Mouse (Mus musculus): ENCODE data around the gene Rreb1. TPM values are rescaled to one million over a fixed set of nuclear protein-coding genes. Genes with fewer than 3 reads are reported as not detected.

The Rreb1 gene
- polyA plus RNA-seq, 1 experiment from 2014 or later = 4.4 TPM

DNA sequence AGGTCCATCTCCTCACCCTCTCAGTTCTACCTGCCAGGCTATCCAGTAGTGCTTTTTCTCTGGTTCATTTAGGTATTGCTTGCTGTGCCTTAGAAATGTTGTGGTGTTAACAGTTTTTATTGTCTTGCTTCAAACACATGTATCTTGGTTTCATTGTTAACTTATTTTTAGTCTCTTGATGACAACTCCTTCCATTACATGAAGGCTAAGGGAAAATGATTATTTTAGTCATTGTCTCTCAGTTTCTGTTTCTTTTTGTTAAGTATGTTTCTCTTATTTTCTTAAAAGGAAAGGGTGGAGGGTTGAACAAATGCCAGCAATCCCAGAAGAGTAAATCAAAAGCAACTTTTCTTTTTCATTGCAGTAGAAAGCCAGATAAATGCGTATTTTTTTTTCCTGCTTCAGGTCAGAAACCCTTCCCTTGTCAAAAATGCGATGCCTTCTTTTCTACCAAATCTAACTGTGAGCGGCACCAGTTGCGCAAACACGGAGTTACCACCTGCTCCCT, 163.0 kb downstream of the Rreb1 start:
- H3K27ac ChIP-seq (ENCODE audit: low read depth) = peak overlapping the region; percentile 46

DNA sequence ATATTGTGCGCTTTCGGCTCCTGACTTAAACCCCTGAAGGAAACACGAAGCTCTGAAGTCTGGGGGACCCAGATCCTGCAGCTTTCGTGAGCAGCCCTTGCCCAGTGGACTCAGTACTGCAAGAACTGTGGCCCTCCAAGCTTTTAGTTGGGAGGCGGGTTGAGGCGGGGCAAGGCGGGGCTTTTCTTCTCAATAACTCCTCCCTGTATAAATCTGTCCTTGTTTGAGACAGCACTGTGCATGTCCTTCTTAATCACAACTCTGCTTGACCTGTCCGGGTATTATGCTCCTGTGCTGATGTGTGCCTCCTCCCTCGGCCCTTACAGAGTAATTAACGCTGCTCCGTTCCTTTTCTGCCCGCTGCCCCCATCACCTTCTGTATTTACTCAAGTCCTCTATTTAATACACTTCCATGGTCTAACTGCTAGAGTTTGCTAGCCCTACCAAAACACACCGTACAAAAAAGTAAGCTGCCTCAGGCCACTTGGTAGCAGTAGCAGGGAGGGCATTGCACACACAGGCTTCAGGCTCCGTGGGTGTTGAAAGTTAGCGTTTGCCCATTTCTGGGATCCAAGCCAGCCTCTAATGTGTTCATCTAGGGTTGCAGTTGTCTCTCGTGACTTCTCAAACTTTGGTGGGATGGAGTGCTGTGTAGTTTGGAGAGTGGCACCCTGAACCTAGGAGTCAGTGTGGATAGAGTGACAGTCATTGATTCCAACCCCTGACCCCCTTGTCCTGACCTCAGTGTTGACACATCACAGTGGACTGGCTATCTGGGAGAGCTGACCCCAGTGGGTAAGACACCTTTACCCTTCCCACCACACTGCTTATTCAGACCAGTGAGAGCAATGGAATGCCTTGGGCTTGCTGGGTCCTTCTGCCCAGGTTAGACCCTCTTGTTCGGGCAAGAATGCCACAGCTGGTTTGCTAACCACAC, 164.0 kb downstream of the Rreb1 start:
- DNase-seq (peak; percentile 39), ATAC-seq (peak; percentile 74)
- Histone ChIP-seq H3K9ac (replicated peaks) (no peak overlapping the region), H3K4me1 (ENCODE audit: insufficient read depth) (peaks cover 19% of the 10 kb centered on the region), H3K36me3 (replicated peaks; ENCODE audit: insufficient read depth, low read length) (peaks cover 7% of the 10 kb centered on the region), H3K27me3 (ENCODE audit: insufficient read depth, low read length) (no peaks in the 10 kb centered on the region), H3K9me3 (ENCODE audit: low read length) (no peaks in the 10 kb centered on the region), H3K4me3 (ENCODE audit: low read depth, low read length) (no peak overlapping the region), H3K4me2 (ENCODE audit: low read depth, low read length) (no peak overlapping the region), H3K27ac (ENCODE audit: low read depth) (peak overlapping the region; percentile 84)
- TF ChIP-seq CTCF (IDR thresholded peaks at IDR 0.05; ENCODE audit: low read depth) (no peak), EP300 (IDR thresholded peaks at IDR 0.05; ENCODE audit: low read depth) (no peak)
- 72% methylated on average over 17 of the region's 17 CpGs for WGBS (ENCODE audit: insufficient replicate concordance)

More for the DNA sequence above, 163.0 kb downstream of the Rreb1 start:
- H3K9ac ChIP-seq (replicated peaks) = no peak overlapping the region
- TF ChIP-seq EP300 (IDR thresholded peaks at IDR 0.05; ENCODE audit: low read depth) (no peak), CTCF (IDR thresholded peaks at IDR 0.05; ENCODE audit: low read depth) (no peak)
- no peaks in the 10 kb centered on the region for H3K27me3 ChIP-seq (ENCODE audit: insufficient read depth, low read length)
- peaks cover 19% of the 10 kb centered on the region for H3K4me1 ChIP-seq (ENCODE audit: insufficient read depth)
- H3K9me3 ChIP-seq (ENCODE audit: low read length) = no peaks in the 10 kb centered on the region
- H3K36me3 ChIP-seq (replicated peaks; ENCODE audit: insufficient read depth, low read length) = peaks cover 4% of the 10 kb centered on the region; the same call in 1 of the 2 replicates
- DNase-seq = no peak
- no peak overlapping the region for H3K4me2 ChIP-seq (ENCODE audit: low read depth, low read length)
- 76% methylated on average over 5 of the region's 5 CpGs for WGBS (ENCODE audit: insufficient replicate concordance)
- no peak overlapping the region for H3K4me3 ChIP-seq (ENCODE audit: low read depth, low read length)
- ATAC-seq = no peak

DNA sequence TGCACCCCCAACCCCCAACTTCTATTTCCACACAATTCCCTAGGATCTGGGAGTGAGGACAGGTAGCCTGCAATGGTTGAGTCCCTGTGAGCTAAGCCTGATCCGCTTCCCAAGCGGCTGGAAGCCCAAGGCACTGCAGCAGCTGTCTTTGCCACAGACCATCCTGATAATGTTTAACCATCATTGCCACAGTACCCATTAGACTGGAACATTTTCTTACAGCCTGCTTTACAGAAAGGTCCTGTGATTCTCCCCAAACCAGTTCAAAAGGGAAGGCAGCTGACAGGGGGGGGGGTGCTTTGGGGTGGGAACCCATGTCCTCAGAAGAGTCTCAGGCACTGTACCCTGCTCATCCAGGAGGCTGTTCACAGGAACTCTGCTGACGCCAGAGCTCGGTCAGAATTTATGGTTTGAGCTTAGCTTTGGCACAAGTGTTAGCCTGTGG, 164.7 kb downstream of the Rreb1 start:
- Histone ChIP-seq H3K9me3 (ENCODE audit: low read length) (no peaks in the 10 kb centered on the region), H3K4me3 (ENCODE audit: low read depth, low read length) (no peak overlapping the region), H3K27me3 (ENCODE audit: insufficient read depth, low read length) (no peaks in the 10 kb centered on the region), H3K4me1 (ENCODE audit: insufficient read depth) (peaks cover 19% of the 10 kb centered on the region), H3K4me2 (ENCODE audit: low read depth, low read length) (no peak overlapping the region), H3K27ac (ENCODE audit: low read depth) (peak overlapping the region; percentile 84), H3K9ac (replicated peaks) (no peak overlapping the region), H3K36me3 (replicated peaks; ENCODE audit: insufficient read depth, low read length) (peaks cover 14% of the 10 kb centered on the region)
- no peak for DNase-seq
- TF ChIP-seq EP300 (IDR thresholded peaks at IDR 0.05; ENCODE audit: low read depth) (no peak), CTCF (IDR thresholded peaks at IDR 0.05; ENCODE audit: low read depth) (no peak)
- 57% methylated on average over 4 of the region's 4 CpGs for WGBS (ENCODE audit: insufficient replicate concordance)
- peak; percentile 57 for ATAC-seq

DNA sequence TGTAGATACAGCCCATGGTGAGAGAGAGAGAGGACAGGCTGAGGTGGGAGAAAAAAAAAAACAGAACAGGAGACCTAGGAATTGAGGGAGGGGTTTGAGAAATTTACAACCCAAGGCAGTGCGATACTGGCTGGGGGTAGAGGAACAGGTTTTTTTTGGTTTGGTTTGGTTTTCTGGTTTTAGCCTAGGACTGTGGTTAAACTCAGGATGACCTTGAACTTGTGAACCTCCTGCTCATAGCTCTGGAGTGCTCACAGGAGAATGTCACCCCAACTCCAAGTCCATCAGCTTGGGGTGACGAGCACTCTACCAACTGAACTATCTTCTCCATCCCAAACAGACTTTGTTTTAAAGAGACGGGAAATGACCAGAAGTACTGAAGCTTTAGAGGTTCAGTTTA, 165.3 kb downstream of the Rreb1 start:
- Histone ChIP-seq H3K4me3 (ENCODE audit: low read depth, low read length) (no peak overlapping the region), H3K4me1 (ENCODE audit: insufficient read depth) (peaks cover 19% of the 10 kb centered on the region), H3K27me3 (ENCODE audit: insufficient read depth, low read length) (no peaks in the 10 kb centered on the region), H3K36me3 (replicated peaks; ENCODE audit: insufficient read depth, low read length) (peaks cover 19% of the 10 kb centered on the region), H3K4me2 (ENCODE audit: low read depth, low read length) (no peak overlapping the region), H3K9ac (replicated peaks) (no peak overlapping the region), H3K27ac (ENCODE audit: low read depth) (peak overlapping the region; percentile 84), H3K9me3 (ENCODE audit: low read length) (no peaks in the 10 kb centered on the region)
- ATAC-seq (no peak), DNase-seq (no peak)
- no peak for TF ChIP-seq EP300 (IDR thresholded peaks at IDR 0.05; ENCODE audit: low read depth)
- no peak for TF ChIP-seq CTCF (IDR thresholded peaks at IDR 0.05; ENCODE audit: low read depth)
- 67% methylated on average over 3 of the region's 3 CpGs for WGBS (ENCODE audit: insufficient replicate concordance)

DNA sequence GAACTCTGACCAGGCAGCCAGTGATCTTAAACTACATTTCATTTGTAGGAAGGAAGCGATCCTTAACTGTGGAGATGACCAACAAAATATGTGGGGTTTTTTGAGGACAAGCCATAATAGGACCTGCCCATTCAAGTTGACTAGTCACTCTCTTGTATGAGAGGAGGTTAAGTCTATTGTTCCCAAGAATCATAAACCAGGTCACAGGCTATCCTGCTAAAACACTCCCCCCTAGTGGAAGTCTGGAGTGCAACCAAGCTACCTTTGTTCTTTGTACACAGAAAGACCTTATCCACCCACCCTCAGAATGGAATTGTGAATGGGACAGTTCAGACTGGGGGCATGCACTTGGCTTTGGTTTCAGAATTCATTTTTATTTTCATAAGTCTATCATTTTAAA, 166.1 kb downstream of the Rreb1 start:
- no peak overlapping the region for H3K4me3 ChIP-seq (ENCODE audit: low read depth, low read length)
- peaks cover 26% of the 10 kb centered on the region for H3K36me3 ChIP-seq (replicated peaks; ENCODE audit: insufficient read depth, low read length)
- no peak for DNase-seq
- no peaks in the 10 kb centered on the region for H3K9me3 ChIP-seq (ENCODE audit: low read length)
- H3K27me3 ChIP-seq (ENCODE audit: insufficient read depth, low read length) = no peaks in the 10 kb centered on the region
- 0 out of 2 replicates have a peak overlapping the region, but pooled peaks have one; percentile 84 for H3K27ac ChIP-seq (ENCODE audit: low read depth)
- no peak for ATAC-seq
- peak; percentile 77 for TF ChIP-seq CTCF (IDR thresholded peaks at IDR 0.05; ENCODE audit: low read depth)
- TF ChIP-seq EP300 (IDR thresholded peaks at IDR 0.05; ENCODE audit: low read depth) = no peak
- WGBS (ENCODE audit: insufficient replicate concordance) = 65% methylated on average over 1 of the region's 1 CpGs
- no peak overlapping the region for H3K9ac ChIP-seq (replicated peaks)
- peaks cover 19% of the 10 kb centered on the region for H3K4me1 ChIP-seq (ENCODE audit: insufficient read depth)
- no peak overlapping the region for H3K4me2 ChIP-seq (ENCODE audit: low read depth, low read length)

DNA sequence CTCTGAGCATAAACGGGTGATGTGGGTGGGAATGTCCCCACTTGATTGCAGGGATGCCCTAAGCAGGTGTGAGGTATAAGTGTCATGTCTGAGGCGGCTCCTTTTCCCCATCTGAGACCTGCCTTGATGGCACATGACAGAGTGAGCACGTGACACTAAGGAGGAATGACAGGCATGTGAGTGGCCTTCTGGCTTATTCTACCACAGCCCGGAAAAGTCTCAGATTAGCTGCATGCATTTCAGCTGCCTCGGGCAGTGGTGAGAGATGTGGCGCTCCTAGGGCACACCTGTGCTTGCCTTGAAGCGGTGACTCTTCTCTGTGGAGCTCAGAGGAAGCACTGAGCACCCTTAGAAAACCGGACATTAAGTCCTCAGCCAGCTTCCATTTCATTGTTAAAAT, 167.2 kb downstream of the Rreb1 start:
- 84% methylated on average over 8 of the region's 8 CpGs for WGBS (ENCODE audit: insufficient replicate concordance)
- Histone ChIP-seq H3K4me1 (ENCODE audit: insufficient read depth) (peaks cover 15% of the 10 kb centered on the region), H3K36me3 (replicated peaks; ENCODE audit: insufficient read depth, low read length) (peaks cover 36% of the 10 kb centered on the region), H3K4me2 (ENCODE audit: low read depth, low read length) (no peak overlapping the region), H3K9ac (replicated peaks) (no peak overlapping the region), H3K9me3 (ENCODE audit: low read length) (no peaks in the 10 kb centered on the region), H3K4me3 (ENCODE audit: low read depth, low read length) (no peak overlapping the region), H3K27me3 (ENCODE audit: insufficient read depth, low read length) (no peaks in the 10 kb centered on the region), H3K27ac (ENCODE audit: low read depth) (no peak overlapping the region)
- no peak for ATAC-seq
- TF ChIP-seq EP300 (IDR thresholded peaks at IDR 0.05; ENCODE audit: low read depth) (no peak), CTCF (IDR thresholded peaks at IDR 0.05; ENCODE audit: low read depth) (no peak)
- no peak for DNase-seq

All from liver, postnatal 0 days (tissue).